Mouse (Mus musculus) heart, embryonic 14.5 days (tissue): ENCODE measurements around the gene Serp2. TPM values are rescaled to one million over a fixed set of nuclear protein-coding genes. Genes with fewer than 3 reads are reported as not detected.

Experiments used
- ATAC-seq: fragments of 200-750 bp; cut with Nextera tagmentation; 2 replicates; pipeline ENCODE4 v1.8.0; 2017; ENCODE audit warnings: low read depth, moderate TSS enrichment; ENCODE audit not compliant: insufficient number of reproducible peaks, insufficient read depth, low FRiP score
- H3K27ac ChIP-seq, 2 experiments: fragments of 200-500 bp in 1 of 2; fragments of 300-500 bp in 1 of 2; sonication (generic) in 1 of 2; replicated peaks in 1 of 2; 2 replicates each; pipeline ENCODE4 v1.5.1; 2012 to 2014; ENCODE audit warnings: low read depth in 2 of 2, low read length in 2 of 2, control low read depth in 1 of 2, mild to moderate bottlenecking in 1 of 2, mixed read lengths in 1 of 2; ENCODE audit not compliant: control insufficient read depth in 1 of 2, insufficient read depth in 1 of 2
- H3K27me3 ChIP-seq: fragments of 300-500 bp; sonication (generic); 2 replicates; pipeline ENCODE4 v1.6.1; 2014; ENCODE audit warnings: mild to moderate bottlenecking, low read length, control low read depth; ENCODE audit not compliant: control insufficient read depth, insufficient read depth
- H3K36me3 ChIP-seq: fragments of 300-500 bp; sonication (generic); 2 replicates; pipeline ENCODE4 v1.6.1; 2014; ENCODE audit warnings: mild to moderate bottlenecking, control low read depth, low read length, mixed read lengths; ENCODE audit not compliant: control insufficient read depth, insufficient read depth
- H3K4me1 ChIP-seq, 2 experiments: fragments of 200-500 bp in 1 of 2; fragments of 300-500 bp in 1 of 2; sonication (generic) in 1 of 2; 2 replicates each; pipeline ENCODE4 v1.6.1; 2012 to 2014; ENCODE audit warnings: low read length in 2 of 2, control low read depth in 1 of 2, mixed read lengths in 1 of 2; ENCODE audit not compliant: control insufficient read depth in 2 of 2, insufficient read depth in 2 of 2
- H3K4me2 ChIP-seq: fragments of 300-500 bp; sonication (generic); 2 replicates; pipeline ENCODE4 v1.6.1; 2014; ENCODE audit warnings: mild to moderate bottlenecking, low read length
- H3K4me3 ChIP-seq, 2 experiments: fragments of 200-500 bp in 1 of 2; fragments of 300-500 bp in 1 of 2; sonication (generic) in 1 of 2; 2 replicates each; pipeline ENCODE4 v1.5.1; 2012 to 2014; ENCODE audit warnings: low read length in 2 of 2, mild to moderate bottlenecking in 2 of 2, control low read depth in 1 of 2, low read depth in 1 of 2, moderate library complexity in 1 of 2; ENCODE audit not compliant: control insufficient read depth in 1 of 2, insufficient read depth in 1 of 2
- H3K9ac ChIP-seq: fragments of 300-500 bp; sonication (generic); 2 replicates; pipeline ENCODE4 v1.6.1; 2014; ENCODE audit warnings: mild to moderate bottlenecking, low read length
- H3K9me3 ChIP-seq: fragments of 300-500 bp; sonication (generic); 2 replicates; pipeline ENCODE4 v1.6.1; 2016; ENCODE audit warnings: low read length, control low read depth; ENCODE audit not compliant: control insufficient read depth
- WGBS: fragments of 180-500 bp; shearing (Covaris S2); extraction: QIAGEN DNeasy Blood & Tissue Kit; methylation state at CpG from one replicate; pipeline ENCODE4 v1.1.7; 2014; 5-methylcytosine and 5-hydroxymethylcytosine counted together
- polyA plus RNA-seq: library from polyadenylated mRNA; unstranded; fragments of >200 nt; fragmentation: Nextera tagmentation; extraction: Ambion mirVana; gene quantifications from 2 replicates; pipeline ENCODE4 v1.2.1, GENCODE M21; 2014

Gene Serp2
- polyA plus RNA-seq, 1 experiment from 2014 or later: 9.5 TPM

- H3K27me3 ChIP-seq: no peaks in the 10 kb centered on the region
- H3K4me1 ChIP-seq: peaks cover 2 to 4% of the 10 kb centered on the region in 2 experiments
- no peak overlapping the region for H3K9ac ChIP-seq
- H3K4me2 ChIP-seq: no peak overlapping the region
- H3K4me3 ChIP-seq: no peak overlapping the region
- no peaks in the 10 kb centered on the region for H3K9me3 ChIP-seq
- H3K27ac ChIP-seq: no peak overlapping the region
- no peak for ATAC-seq
- H3K36me3 ChIP-seq: no peaks in the 10 kb centered on the region
- 88% methylated on average over 1 of the region's 1 CpGs for WGBS
Measured at GRCm38 (mm10) chr14:76589671-76590070, 33.0 kb upstream of the Serp2 start.

- H3K27me3 ChIP-seq: no peaks in the 10 kb centered on the region
- no peaks in the 10 kb centered on the region for H3K9me3 ChIP-seq
- no peaks in the 10 kb centered on the region for H3K4me1 ChIP-seq
- no peak overlapping the region for H3K27ac ChIP-seq
- ATAC-seq: no peak
- no peaks in the 10 kb centered on the region for H3K36me3 ChIP-seq
- H3K4me3 ChIP-seq: no peak overlapping the region
- no peak overlapping the region for H3K4me2 ChIP-seq
- 43% methylated on average over 13 of the region's 13 CpGs for WGBS
- no peak overlapping the region for H3K9ac ChIP-seq
Measured at GRCm38 (mm10) chr14:76585831-76586405, 29.2 kb upstream of the Serp2 start.

- Histone ChIP-seq H3K9ac (no peak overlapping the region), H3K9me3 (no peaks in the 10 kb centered on the region), H3K4me2 (no peak overlapping the region), H3K4me1 (no peaks in the 10 kb centered on the region), H3K4me3 (no peak overlapping the region), H3K36me3 (no peaks in the 10 kb centered on the region), H3K27ac (no peak overlapping the region), H3K27me3 (no peaks in the 10 kb centered on the region)
- WGBS: 58% methylated on average over 7 of the region's 7 CpGs
- ATAC-seq: no peak
Measured at GRCm38 (mm10) chr14:76583985-76584384, 27.3 kb upstream of the Serp2 start.

- no peak overlapping the region for H3K27ac ChIP-seq
- no peak overlapping the region for H3K9ac ChIP-seq
- WGBS: 74% methylated on average over 6 of the region's 6 CpGs
- no peak overlapping the region for H3K4me3 ChIP-seq
- no peaks in the 10 kb centered on the region for H3K9me3 ChIP-seq
- H3K4me2 ChIP-seq: no peak overlapping the region
- H3K4me1 ChIP-seq: no peaks in the 10 kb centered on the region
- H3K27me3 ChIP-seq: no peaks in the 10 kb centered on the region
- H3K36me3 ChIP-seq: no peaks in the 10 kb centered on the region
- no peak for ATAC-seq
Measured at GRCm38 (mm10) chr14:76581974-76582922, 25.6 kb upstream of the Serp2 start.

GRCm38 (mm10) chr14:76579660-76580061, 23.0 kb upstream of the Serp2 start:
- no peaks in the 10 kb centered on the region for H3K27me3 ChIP-seq
- H3K36me3 ChIP-seq: no peaks in the 10 kb centered on the region
- no peak for ATAC-seq
- H3K4me3 ChIP-seq: no peak overlapping the region
- no peaks in the 10 kb centered on the region for H3K9me3 ChIP-seq
- H3K27ac ChIP-seq: no peak overlapping the region
- no peaks in the 10 kb centered on the region for H3K4me1 ChIP-seq
- H3K9ac ChIP-seq: no peak overlapping the region
- whole genome bisulfite sequencing: 63% methylated on average over 2 of the region's 2 CpGs
- H3K4me2 ChIP-seq: no peak overlapping the region

- H3K36me3 ChIP-seq: no peaks in the 10 kb centered on the region
- H3K9ac ChIP-seq: no peak overlapping the region
- H3K9me3 ChIP-seq: no peaks in the 10 kb centered on the region
- H3K4me2 ChIP-seq: no peak overlapping the region
- ATAC-seq: no peak
- no peak overlapping the region for H3K4me3 ChIP-seq
- no peaks in the 10 kb centered on the region for H3K27me3 ChIP-seq
- no peaks in the 10 kb centered on the region for H3K4me1 ChIP-seq
- WGBS: 72% methylated on average over 2 of the region's 2 CpGs
- no peak overlapping the region for H3K27ac ChIP-seq
Measured at GRCm38 (mm10) chr14:76577840-76578239, 21.2 kb upstream of the Serp2 start.

- no peaks in the 10 kb centered on the region for H3K9me3 ChIP-seq
- H3K4me1 ChIP-seq: peaks cover 0 to 10% of the 10 kb centered on the region in 2 experiments; a peak in 2 of 4 replicates
- no peak for ATAC-seq
- no peak overlapping the region for H3K4me2 ChIP-seq
- H3K4me3 ChIP-seq: no peak overlapping the region
- WGBS: 82% methylated on average over 7 of the region's 7 CpGs
- H3K36me3 ChIP-seq: no peaks in the 10 kb centered on the region
- no peaks in the 10 kb centered on the region for H3K27me3 ChIP-seq
- no peak overlapping the region for H3K27ac ChIP-seq
- no peak overlapping the region for H3K9ac ChIP-seq
Measured at GRCm38 (mm10) chr14:76570292-76570691, 13.6 kb upstream of the Serp2 start.
